Mouse (Mus musculus) intestine, embryonic 15.5 days (tissue): ENCODE measurements around the gene Olfr1006. TPM values are rescaled to one million over a fixed set of nuclear protein-coding genes. Genes with fewer than 3 reads are reported as not detected.
A peak's percentile ranks its signal among the peaks of the same experiment; 100 is the strongest.
"Not testable (repeated sequence)": the region's sequence is repeated elsewhere in the genome, so short reads cannot be mapped to it uniquely, and the experiment has no call there.

Source experiments
- ATAC-seq: fragments of 200-750 bp; cut with Nextera tagmentation; 2 replicates; pipeline ENCODE4 v1.8.0; 2017; ENCODE audit warnings: moderate TSS enrichment, moderate library complexity
- H3K27ac ChIP-seq: fragments of 300-500 bp; sonication (generic); 2 replicates; pipeline ENCODE4 v1.5.1; 2015; ENCODE audit warnings: mild to moderate bottlenecking, inconsistent platforms
- H3K27me3 ChIP-seq: fragments of 300-500 bp; sonication (generic); replicated peaks from 2 replicates; pipeline ENCODE4 v1.6.1; 2015; ENCODE audit warnings: inconsistent platforms
- H3K36me3 ChIP-seq: fragments of 300-500 bp; sonication (generic); 2 replicates; pipeline ENCODE4 v1.6.1; 2015; ENCODE audit warnings: inconsistent platforms
- H3K4me1 ChIP-seq: fragments of 300-500 bp; sonication (generic); replicated peaks from 2 replicates; pipeline ENCODE4 v1.6.1; 2015; ENCODE audit warnings: inconsistent platforms
- H3K4me2 ChIP-seq: fragments of 300-500 bp; sonication (generic); replicated peaks from 2 replicates; pipeline ENCODE4 v1.6.1; 2015; ENCODE audit warnings: mild to moderate bottlenecking, inconsistent platforms
- H3K4me3 ChIP-seq: fragments of 300-500 bp; sonication (generic); replicated peaks from 2 replicates; pipeline ENCODE4 v1.5.1; 2015; ENCODE audit warnings: inconsistent platforms
- H3K9ac ChIP-seq: fragments of 300-500 bp; sonication (generic); 2 replicates; pipeline ENCODE4 v1.6.1; 2015; ENCODE audit warnings: inconsistent platforms
- H3K9me3 ChIP-seq: fragments of 300-500 bp; sonication (generic); 2 replicates; pipeline ENCODE4 v1.6.1; 2016; ENCODE audit warnings: inconsistent platforms
- WGBS: fragments of 180-500 bp; shearing (Covaris S2); methylation state at CpG from one replicate; pipeline ENCODE4 v1.1.7; 2015; 5-methylcytosine and 5-hydroxymethylcytosine counted together
- polyA plus RNA-seq: library from polyadenylated mRNA; unstranded; fragments of >200 nt; fragmentation: Nextera tagmentation; extraction: Ambion mirVana; gene quantifications from 2 replicates; pipeline ENCODE4 v1.2.1, GENCODE M21; 2015

The Olfr1006 gene
- not detected in 2 replicates for polyA plus RNA-seq

GRCm38 (mm10) chr2:85678667-85679066 lies at the start of gene Olfr1006:
TSS of gene Olfr1006 (minus strand) at chr2:85678767.
- no peaks in the 10 kb centered on the region for H3K27me3 ChIP-seq
- no peak within 1 kb of the TSS for H3K4me3 ChIP-seq
- no peak within 1 kb of the TSS for H3K9ac ChIP-seq
- H3K36me3 ChIP-seq: no peaks in the 10 kb centered on the region
- H3K9me3 ChIP-seq: no peaks in the 10 kb centered on the region
- H3K27ac ChIP-seq: no peak within 1 kb of the TSS
- ATAC-seq: no peak
- no peaks in the 10 kb centered on the region for H3K4me1 ChIP-seq
- no peak within 1 kb of the TSS for H3K4me2 ChIP-seq

DNA sequence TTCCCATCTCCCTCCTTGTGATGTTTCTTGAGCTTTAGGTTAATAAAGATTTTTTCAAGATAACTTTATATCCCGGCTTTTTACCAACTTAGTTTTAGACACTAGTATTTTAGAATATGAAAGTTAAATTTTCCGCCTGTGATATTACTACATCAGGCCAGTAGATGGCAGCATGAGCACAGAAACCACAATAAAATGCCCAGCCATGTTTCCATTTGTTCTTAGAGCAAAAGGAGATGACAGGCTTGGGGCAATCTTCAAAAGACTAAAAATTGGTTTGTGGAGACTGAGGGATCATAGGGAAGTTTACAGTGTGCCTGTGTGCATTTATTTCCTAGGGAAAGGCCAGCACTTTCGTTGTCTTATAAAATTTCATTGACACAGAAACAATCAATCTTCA lies 47.2 kb upstream of the Olfr1006 start:
- no peaks in the 10 kb centered on the region for H3K9me3 ChIP-seq
- H3K4me2 ChIP-seq: no peak overlapping the region
- no peak for ATAC-seq
- no peaks in the 10 kb centered on the region for H3K27me3 ChIP-seq
- H3K4me1 ChIP-seq: no peaks in the 10 kb centered on the region
- no peaks in the 10 kb centered on the region for H3K36me3 ChIP-seq
- WGBS: 18% methylated on average over 3 of the region's 3 CpGs
- H3K9ac ChIP-seq: no peak overlapping the region
- no peak overlapping the region for H3K27ac ChIP-seq
- no peak overlapping the region for H3K4me3 ChIP-seq

DNA sequence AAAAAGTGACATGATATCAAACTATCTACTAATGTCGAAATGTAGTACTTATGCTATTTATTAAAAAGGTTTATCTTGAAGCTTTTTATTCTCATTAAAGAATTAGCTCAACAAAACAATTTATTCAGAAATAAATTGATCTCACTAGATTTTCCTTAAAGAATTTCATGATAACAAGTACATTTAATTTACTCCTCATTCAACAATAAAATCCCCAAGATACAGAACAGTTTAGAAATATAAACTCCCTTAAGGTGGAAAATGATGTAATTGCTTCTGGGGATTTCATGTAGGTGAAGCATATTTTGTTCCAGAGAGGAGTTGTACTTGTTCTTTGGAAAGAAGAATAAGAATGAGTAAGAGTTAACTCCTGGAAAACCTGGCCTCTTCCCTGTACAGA lies 36.6 kb upstream of the Olfr1006 start, which contains the start of gene Olfr1009:
Gene Olfr1009, plus strand, starts transcription at position 301 of the 400 bp plus-strand sequence.
- Histone ChIP-seq H3K4me1 (no peaks in the 10 kb centered on the region), H3K4me2 (no peak within 1 kb of the TSS), H3K27me3 (no peaks in the 10 kb centered on the region), H3K36me3 (no peaks in the 10 kb centered on the region), H3K9ac (no peak within 1 kb of the TSS), H3K9me3 (no peaks in the 10 kb centered on the region), H3K4me3 (no peak within 1 kb of the TSS), H3K27ac (no peak within 1 kb of the TSS)
- WGBS: 97% methylated on average over 1 of the region's 1 CpGs
- ATAC-seq: no peak

DNA sequence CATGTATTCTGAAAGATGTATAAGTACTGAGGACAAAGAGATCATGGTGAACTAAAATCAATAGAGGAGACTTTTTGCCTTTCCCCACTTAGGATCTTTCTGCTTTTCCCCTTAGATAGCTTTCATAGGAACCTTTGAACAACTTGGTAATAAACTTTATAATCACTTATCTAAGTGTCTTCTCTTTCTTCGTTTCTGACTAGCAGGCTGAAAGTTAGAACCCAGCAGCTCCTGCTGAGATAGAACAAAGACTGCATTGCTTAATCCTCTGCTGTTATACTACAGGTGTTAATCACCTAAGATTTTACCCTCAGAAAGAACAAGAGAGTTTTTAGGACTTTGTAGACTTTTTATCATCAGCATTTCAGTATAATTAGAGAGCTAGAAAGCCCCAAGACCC lies 32.6 kb upstream of the Olfr1006 start:
- Histone ChIP-seq H3K4me1 (no peaks in the 10 kb centered on the region), H3K27me3 (no peaks in the 10 kb centered on the region), H3K9me3 (no peaks in the 10 kb centered on the region), H3K4me2 (no peak overlapping the region), H3K36me3 (no peaks in the 10 kb centered on the region), H3K4me3 (no peak overlapping the region), H3K27ac (no peak overlapping the region), H3K9ac (no peak overlapping the region)
- WGBS: 17% methylated on average over 1 of the region's 1 CpGs
- peak; percentile 49; the same call in 1 of the 2 replicates for ATAC-seq

DNA sequence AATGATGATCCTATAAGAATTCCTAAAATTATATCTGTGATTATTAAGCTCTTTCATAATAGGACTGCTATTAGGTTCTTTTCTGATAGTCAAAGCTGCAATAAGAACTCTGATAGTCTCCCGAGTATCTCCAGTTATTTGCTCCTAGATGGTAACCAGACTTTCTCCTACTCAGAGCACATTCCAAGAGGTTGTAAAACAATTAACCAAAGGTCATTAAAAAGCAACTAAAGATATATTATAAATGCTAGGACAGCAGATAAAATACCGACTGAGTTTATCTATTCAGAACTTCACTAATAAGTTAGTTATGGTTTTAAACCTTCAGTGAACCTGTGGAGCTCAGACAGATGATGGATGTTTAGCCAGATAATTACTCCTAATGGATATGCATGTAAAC lies 32.1 kb upstream of the Olfr1006 start:
- H3K4me2 ChIP-seq, H3K9me3 ChIP-seq, H3K27ac ChIP-seq, H3K4me3 ChIP-seq, H3K36me3 ChIP-seq, H3K9ac ChIP-seq, H3K4me1 ChIP-seq, H3K27me3 ChIP-seq: not testable (repeated sequence)
- ATAC-seq: peak; percentile 59
- 15% methylated on average over 2 of the region's 2 CpGs for WGBS

- Histone ChIP-seq H3K27me3 (no peaks in the 10 kb centered on the region), H3K27ac (no peak within 1 kb of the TSS), H3K36me3 (no peaks in the 10 kb centered on the region), H3K4me3 (no peak within 1 kb of the TSS), H3K4me2 (no peak within 1 kb of the TSS), H3K4me1 (no peaks in the 10 kb centered on the region), H3K9me3 (no peaks in the 10 kb centered on the region), H3K9ac (no peak within 1 kb of the TSS)
- no peak for ATAC-seq
These were observed 10.6 kb upstream of the Olfr1006 start, which contains the start of gene Olfr1008 for GRCm38 (mm10) chr2:85689131-85689530. TSS of gene Olfr1008 (plus strand) at chr2:85689431.

DNA sequence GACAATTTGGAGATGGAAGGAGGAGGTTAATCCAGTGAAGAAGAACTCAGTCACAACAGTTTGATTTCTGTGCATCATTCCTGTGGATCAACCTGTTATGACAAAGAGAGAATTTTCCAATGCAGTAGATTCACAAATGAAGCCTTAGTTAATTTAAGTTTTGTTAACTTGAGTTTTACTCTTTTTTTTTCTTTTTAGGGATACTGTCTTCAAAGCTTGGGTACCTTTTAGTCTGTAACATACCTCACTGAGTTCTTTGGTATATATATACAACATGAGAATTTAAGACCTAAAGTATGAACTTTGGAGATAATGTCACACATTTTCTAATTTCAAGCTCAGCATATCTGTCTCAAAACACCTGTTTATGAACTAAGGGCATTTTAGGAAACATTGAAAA lies 14.2 kb downstream of the Olfr1006 start, which contains the start of gene Olfr154:
Gene Olfr154, minus strand, starts transcription at position 101 of the 400 bp plus-strand sequence.
- not testable (repeated sequence) for H3K27me3 ChIP-seq, H3K36me3 ChIP-seq, H3K9ac ChIP-seq, H3K9me3 ChIP-seq, H3K4me1 ChIP-seq, H3K4me3 ChIP-seq, H3K27ac ChIP-seq, H3K4me2 ChIP-seq, ATAC-seq

DNA sequence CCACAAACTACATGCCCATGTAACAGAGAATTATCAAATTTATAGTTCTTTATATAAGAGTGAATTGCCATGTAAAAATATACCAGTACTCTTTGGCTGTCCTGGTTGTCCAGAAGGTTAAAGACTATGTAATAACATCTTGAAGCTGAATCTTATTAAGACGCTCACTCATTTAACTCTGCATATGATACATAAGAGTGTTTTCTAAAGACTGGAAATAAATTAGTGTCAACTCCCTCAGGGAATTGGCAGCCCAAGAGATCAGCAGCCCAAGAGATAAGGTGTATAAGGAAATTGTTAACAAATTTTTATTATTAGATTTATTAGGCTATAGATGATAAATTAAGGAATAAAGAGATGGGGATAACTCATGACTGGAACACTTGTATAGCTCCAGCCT lies 28.0 kb downstream of the Olfr1006 start, which contains the start of gene Olfr1002:
Gene Olfr1002, minus strand, starts transcription at position 101 of the 400 bp plus-strand sequence.
- H3K4me1 ChIP-seq: no peaks in the 10 kb centered on the region
- no peaks in the 10 kb centered on the region for H3K9me3 ChIP-seq
- H3K27ac ChIP-seq: no peak within 1 kb of the TSS
- H3K36me3 ChIP-seq: no peaks in the 10 kb centered on the region
- no peak for ATAC-seq
- no peaks in the 10 kb centered on the region for H3K27me3 ChIP-seq
- H3K4me3 ChIP-seq: no peak within 1 kb of the TSS
- H3K9ac ChIP-seq: no peak within 1 kb of the TSS
- WGBS: 85% methylated on average over 1 of the region's 1 CpGs
- no peak within 1 kb of the TSS for H3K4me2 ChIP-seq

Other genes starting within 250 kb of the Olfr1006 start
- not detected in 2 replicates for gene Olfr994, start 242.3 kb downstream of the Olfr1006 start, polyA plus RNA-seq
- not detected in 2 replicates for gene Olfr995, start 235.1 kb downstream of the Olfr1006 start, polyA plus RNA-seq
- 0.06 and 0.10 TPM in 2 replicates for gene 4833423E24Rik, start 159.7 kb downstream of the Olfr1006 start, polyA plus RNA-seq
- not detected in 2 replicates for gene Olfr996, start 99.6 kb downstream of the Olfr1006 start, polyA plus RNA-seq
- not detected in 2 replicates for gene Olfr998, start 89.8 kb downstream of the Olfr1006 start, polyA plus RNA-seq
- not detected in 2 replicates for gene Olfr1000, start 66.9 kb downstream of the Olfr1006 start, polyA plus RNA-seq
- gene Olfr1002, start 28.1 kb downstream of the Olfr1006 start, polyA plus RNA-seq: not detected in 2 replicates
- gene Olfr154, start 14.3 kb downstream of the Olfr1006 start, polyA plus RNA-seq: not detected in 2 replicates
- not detected in 2 replicates for gene Olfr1008, start 10.7 kb upstream of the Olfr1006 start, polyA plus RNA-seq
- not detected in 2 replicates for gene Olfr1009, start 36.7 kb upstream of the Olfr1006 start, polyA plus RNA-seq
- not detected in 2 replicates for gene Olfr1012, start 84.0 kb upstream of the Olfr1006 start, polyA plus RNA-seq
- not detected in 2 replicates for gene Olfr1013, start 88.3 kb upstream of the Olfr1006 start, polyA plus RNA-seq
- not detected in 2 replicates for gene Olfr1014, start 93.9 kb upstream of the Olfr1006 start, polyA plus RNA-seq
- gene Olfr1015, start 103.2 kb upstream of the Olfr1006 start, polyA plus RNA-seq: not detected in 2 replicates
- not detected in 2 replicates for gene Olfr1016, start 123.8 kb upstream of the Olfr1006 start, polyA plus RNA-seq
- gene Olfr1018, start 139.7 kb upstream of the Olfr1006 start, polyA plus RNA-seq: not detected in 2 replicates
- gene Olfr1019, start 166.7 kb upstream of the Olfr1006 start, polyA plus RNA-seq: not detected in 2 replicates
- not detected in 2 replicates for gene Olfr1020, start 168.3 kb upstream of the Olfr1006 start, polyA plus RNA-seq
- gene Olfr1022, start 189.8 kb upstream of the Olfr1006 start, polyA plus RNA-seq: not detected in 2 replicates
- gene Olfr1023, start 206.9 kb upstream of the Olfr1006 start, polyA plus RNA-seq: not detected in 2 replicates
- not detected in 2 replicates for gene Olfr1024, start 226.3 kb upstream of the Olfr1006 start, polyA plus RNA-seq
- not detected in 2 replicates for gene Olfr1025-ps1, start 236.4 kb upstream of the Olfr1006 start, polyA plus RNA-seq
- not detected in 2 replicates for gene Olfr1026, start 242.8 kb upstream of the Olfr1006 start, polyA plus RNA-seq